Mouse (Mus musculus): ENCODE measurements at regions not wholly inside any gene's neighbourhood (a gene's known extent, or its start where the extent isn't known, plus 50 kb on each side); places are given as distances from the start of the nearest gene placed in this dataset.

DNA sequence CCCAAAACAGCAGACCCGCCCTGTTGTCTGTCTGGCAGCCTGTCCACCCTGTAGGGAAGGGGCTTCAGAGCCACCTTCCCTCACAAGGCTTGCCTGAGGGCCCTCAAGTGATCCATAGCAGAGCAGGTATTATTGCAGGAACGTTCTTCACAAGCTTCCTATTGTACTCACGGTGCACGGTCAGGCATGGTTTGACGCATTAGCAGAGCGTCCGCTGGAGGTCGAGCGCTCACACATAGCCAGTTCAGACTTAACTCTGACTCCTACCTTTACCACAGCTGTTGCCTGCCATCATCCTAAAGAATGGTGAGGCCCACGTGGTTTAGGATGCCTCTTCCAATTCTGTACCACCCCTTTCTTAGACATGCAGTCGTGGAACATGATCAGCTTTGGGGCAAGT, 71.1 kb downstream of the Mcfd2 start:
- H3K36me3 ChIP-seq (ENCODE audit: insufficient read depth, low read length), result no peaks in the 10 kb centered on the region
- WGBS, result 59% methylated on average over 11 of the region's 11 CpGs
- H3K27me3 ChIP-seq (ENCODE audit: insufficient read depth, low read length), result no peaks in the 10 kb centered on the region; the same call in 1 of the 2 replicates
- TF ChIP-seq CTCF (IDR thresholded peaks at IDR 0.05), result no peak
- H3K4me3 ChIP-seq (ENCODE audit: low read depth, low read length), result no peak overlapping the region
- no peak for DNase-seq (ENCODE audit: low spot score)
- no peak overlapping the region for H3K4me2 ChIP-seq (ENCODE audit: low read depth, low read length, poor library complexity, severe bottlenecking)
- no peak for ATAC-seq (ENCODE audit: low FRiP score)
- H3K27ac ChIP-seq (ENCODE audit: low read depth, low read length), result no peak overlapping the region
- H3K4me1 ChIP-seq (ENCODE audit: insufficient read depth, low read length), result no peaks in the 10 kb centered on the region
- no peak overlapping the region for H3K9ac ChIP-seq (replicated peaks; ENCODE audit: low read length, poor library complexity, severe bottlenecking)
- no peaks in the 10 kb centered on the region for H3K9me3 ChIP-seq (ENCODE audit: low read length)

DNA sequence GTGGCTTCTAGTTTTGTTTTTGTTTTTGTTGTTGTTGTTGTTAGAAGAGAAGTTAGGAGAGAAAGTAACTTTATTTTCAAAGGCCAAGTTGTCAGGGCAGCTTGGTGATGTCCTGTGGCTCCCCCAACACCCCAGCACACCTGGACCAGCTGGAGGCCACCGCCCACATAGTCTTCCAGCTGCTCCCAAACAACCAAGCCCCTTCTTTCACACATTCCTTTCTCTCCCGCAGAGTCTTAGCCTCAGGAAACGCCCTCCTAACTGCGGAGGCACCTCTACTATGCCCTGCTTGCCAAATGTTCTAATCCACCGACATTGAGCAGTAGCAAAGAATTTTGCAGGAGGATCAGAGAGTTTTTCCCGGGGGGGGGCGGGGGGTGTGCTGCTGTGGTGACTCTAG, 72.3 kb downstream of the Mcfd2 start:
- Histone ChIP-seq H3K9ac (replicated peaks; ENCODE audit: low read length, poor library complexity, severe bottlenecking) (no peak overlapping the region), H3K4me1 (ENCODE audit: insufficient read depth, low read length) (no peaks in the 10 kb centered on the region), H3K27ac (ENCODE audit: low read depth, low read length) (no peak overlapping the region), H3K4me3 (ENCODE audit: low read depth, low read length) (no peak overlapping the region), H3K9me3 (ENCODE audit: low read length) (no peaks in the 10 kb centered on the region), H3K27me3 (ENCODE audit: insufficient read depth, low read length) (no peaks in the 10 kb centered on the region; the same call in 1 of the 2 replicates), H3K36me3 (ENCODE audit: insufficient read depth, low read length) (no peaks in the 10 kb centered on the region), H3K4me2 (ENCODE audit: low read depth, low read length, poor library complexity, severe bottlenecking) (no peak overlapping the region)
- no peak for TF ChIP-seq CTCF (IDR thresholded peaks at IDR 0.05)
- WGBS, result 16% methylated on average over 7 of the region's 7 CpGs
- ATAC-seq (ENCODE audit: low FRiP score) (no peak), DNase-seq (ENCODE audit: low spot score) (no peak)

DNA sequence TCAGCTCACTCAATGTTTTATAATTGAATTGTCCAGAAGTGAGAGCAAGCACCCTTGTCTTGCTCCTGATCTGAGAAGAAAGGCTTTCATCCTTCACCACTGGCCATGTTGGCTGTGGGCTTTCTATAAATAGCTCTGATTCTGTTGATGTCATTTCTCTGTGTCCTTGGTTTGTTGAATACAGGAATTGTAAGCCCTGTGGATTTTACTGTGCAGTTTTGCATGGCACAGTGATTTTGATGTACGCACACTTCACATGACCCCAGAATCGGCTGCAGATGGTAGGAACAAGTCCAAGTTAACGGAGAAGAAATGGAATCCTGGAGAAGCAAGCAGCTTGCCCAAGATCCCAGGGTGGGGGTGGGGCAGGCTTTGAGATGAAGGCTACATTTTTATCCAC, 76.1 kb downstream of the Mcfd2 start:
- Histone ChIP-seq H3K4me1 (ENCODE audit: insufficient read depth, low read length) (no peaks in the 10 kb centered on the region), H3K27ac (ENCODE audit: low read depth, low read length) (no peak overlapping the region), H3K4me2 (ENCODE audit: low read depth, low read length, poor library complexity, severe bottlenecking) (no peak overlapping the region), H3K4me3 (ENCODE audit: low read depth, low read length) (no peak overlapping the region), H3K27me3 (ENCODE audit: insufficient read depth, low read length) (no peaks in the 10 kb centered on the region; the same call in 1 of the 2 replicates), H3K9me3 (ENCODE audit: low read length) (no peaks in the 10 kb centered on the region), H3K9ac (replicated peaks; ENCODE audit: low read length, poor library complexity, severe bottlenecking) (no peak overlapping the region), H3K36me3 (ENCODE audit: insufficient read depth, low read length) (no peaks in the 10 kb centered on the region)
- DNase-seq (ENCODE audit: low spot score), result peak; percentile 46
- no peak for TF ChIP-seq CTCF (IDR thresholded peaks at IDR 0.05)
- no peak for ATAC-seq (ENCODE audit: low FRiP score)
- 67% methylated on average over 3 of the region's 3 CpGs for WGBS

All from midbrain, postnatal 0 days (tissue).